Mouse (Mus musculus): ENCODE results near the gene Trmt44. TPM values are rescaled to one million over a fixed set of nuclear protein-coding genes. Genes with fewer than 3 reads are reported as not detected.

Gene Trmt44
- total and polyA plus RNA-seq, 3 experiments, result 6.5 to 7.9 (median 7.5) TPM

- H3K9me3 ChIP-seq (replicated peaks; ENCODE audit: low read length), result no peaks in the 10 kb centered on the region
Observed at GRCm38 (mm10) chr5:35609971-35610370, 35.1 kb upstream of the Trmt44 start.

DNA sequence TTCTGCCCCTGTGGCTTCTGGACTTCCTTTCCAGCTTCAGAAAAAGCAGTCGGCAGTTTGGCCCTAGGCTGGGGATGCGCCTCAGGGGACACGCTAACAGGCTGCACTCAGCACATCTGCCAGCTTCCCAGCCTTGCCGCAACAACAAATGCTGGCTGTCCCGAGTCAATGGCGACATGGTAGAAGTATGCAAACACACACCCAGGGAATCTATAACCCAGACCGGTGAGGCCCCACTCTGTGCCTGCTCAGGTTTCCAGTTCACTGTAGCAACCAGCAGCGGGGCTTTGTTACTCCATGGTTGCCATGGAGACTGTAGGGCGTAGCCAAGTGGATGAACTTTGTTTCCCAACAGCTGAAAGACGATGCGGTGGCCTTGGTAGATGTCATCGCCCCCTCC is 34.5 kb upstream of the Trmt44 start:
- H3K4me2 ChIP-seq (ENCODE audit: insufficient read depth, low read depth, poor library complexity, severe bottlenecking), result no peak overlapping the region
- H3K36me3 ChIP-seq (replicated peaks in 1 of 2; ENCODE audit: control insufficient read depth in 1 of 2, insufficient read depth in 1 of 2, low read length in 1 of 2), result peaks cover 44 to 96% of the 10 kb centered on the region in 2 experiments
- dilution Hi-C loops (cut with MboI; ENCODE audit: extremely low pct_ligation_motif_present, extremely low pct_unique_long_range_greater_than_20kb, low sequenced_read_pairs), result no loop called here
- no peak overlapping the region for H3K27ac ChIP-seq (ENCODE audit: insufficient read depth, low read depth)
- H3K4me1 ChIP-seq (ENCODE audit: control insufficient read depth in 1 of 2, insufficient read depth in 2 of 2), result peaks cover 0 to 19% of the 10 kb centered on the region in 2 experiments; a peak in 2 of 4 replicates
- peak; percentile 53 for DNase-seq (ENCODE audit: extremely low read depth)
- no peak overlapping the region for H3K4me3 ChIP-seq (replicated peaks in 1 of 3; ENCODE audit: low read depth in 2 of 3, low read length in 2 of 3, poor library complexity in 1 of 3)
- no peaks in the 10 kb centered on the region for H3K9me3 ChIP-seq (replicated peaks; ENCODE audit: low read length)
- no peak overlapping the region for H3K9ac ChIP-seq (ENCODE audit: insufficient read depth, low read depth)
- no peak for TF ChIP-seq CHD1 (IDR thresholded peaks at IDR 0.05; ENCODE audit: low read depth, low read length)
- TF ChIP-seq ETS1 (conservative IDR thresholded peaks at IDR 0.05; ENCODE audit: low read depth, low read length), result peak; percentile 38; the same call in 1 of the 2 replicates
- no peaks in the 10 kb centered on the region for H3K79me2 ChIP-seq (replicated peaks; ENCODE audit: control insufficient read depth, extremely low read depth, insufficient read depth, poor library complexity, severe bottlenecking)
- in situ Hi-C loops (cut with MboI; ENCODE audit: low pct_ligation_motif_present, low pct_unique_long_range_greater_than_20kb, low sequenced_read_pairs), result no loop called here
- H3K27me3 ChIP-seq (replicated peaks), result no peaks in the 10 kb centered on the region

More at GRCm38 (mm10) chr5:35609971-35610370, 35.1 kb upstream of the Trmt44 start:
- no peaks in the 10 kb centered on the region for H3K79me2 ChIP-seq (replicated peaks; ENCODE audit: control insufficient read depth, extremely low read depth, insufficient read depth, poor library complexity, severe bottlenecking)
- in situ Hi-C loops (cut with MboI; ENCODE audit: low pct_ligation_motif_present, low pct_unique_long_range_greater_than_20kb, low sequenced_read_pairs) (no loop called here), dilution Hi-C loops (cut with MboI; ENCODE audit: extremely low pct_ligation_motif_present, extremely low pct_unique_long_range_greater_than_20kb, low sequenced_read_pairs) (no loop called here)
- H3K9ac ChIP-seq (ENCODE audit: insufficient read depth, low read depth), result no peak overlapping the region
- H3K36me3 ChIP-seq (replicated peaks in 1 of 2; ENCODE audit: control insufficient read depth in 1 of 2, insufficient read depth in 1 of 2, low read length in 1 of 2), result peaks cover 43 to 94% of the 10 kb centered on the region in 2 experiments
- H3K27ac ChIP-seq (ENCODE audit: insufficient read depth, low read depth), result no peak overlapping the region
- peaks cover 0 to 19% of the 10 kb centered on the region in 2 experiments; a peak in 2 of 4 replicates for H3K4me1 ChIP-seq (ENCODE audit: control insufficient read depth in 1 of 2, insufficient read depth in 2 of 2)
- H3K4me3 ChIP-seq (replicated peaks in 1 of 3; ENCODE audit: low read depth in 2 of 3, low read length in 2 of 3, poor library complexity in 1 of 3), result no peak overlapping the region
- no peaks in the 10 kb centered on the region for H3K27me3 ChIP-seq (replicated peaks)
- no peak overlapping the region for H3K4me2 ChIP-seq (ENCODE audit: insufficient read depth, low read depth, poor library complexity, severe bottlenecking)
- no peak for DNase-seq (ENCODE audit: extremely low read depth)
- TF ChIP-seq POLR2AphosphoS2 (IDR thresholded peaks at IDR 0.05; ENCODE audit: low read depth, low read length), result no peak
- no peak for TF ChIP-seq KAT2A (IDR thresholded peaks at IDR 0.05; ENCODE audit: insufficient replicate concordance, low read length)
- TF ChIP-seq MEF2A (IDR thresholded peaks at IDR 0.05; ENCODE audit: borderline replicate concordance, low read depth, low read length), result no peak
- no peak for TF ChIP-seq MAX (IDR thresholded peaks at IDR 0.05; ENCODE audit: low read length)
- TF ChIP-seq RAD21 (IDR thresholded peaks at IDR 0.05; ENCODE audit: low read depth, low read length), result no peak
- no peak for TF ChIP-seq CTCF (conservative IDR thresholded peaks at IDR 0.05 in 1 of 2, IDR thresholded peaks at IDR 0.05 in 1 of 2; ENCODE audit: low read depth in 2 of 2, low read length in 2 of 2)
- no peak for TF ChIP-seq CHD1 (IDR thresholded peaks at IDR 0.05; ENCODE audit: low read depth, low read length)
- no peak for TF ChIP-seq ETS1 (conservative IDR thresholded peaks at IDR 0.05; ENCODE audit: low read depth, low read length)
- no peak for TF ChIP-seq PAX5 (IDR thresholded peaks at IDR 0.05; ENCODE audit: low read length)
- no peak for TF ChIP-seq POLR2A (IDR thresholded peaks at IDR 0.05; ENCODE audit: low read depth, low read length)
- no peak for TF ChIP-seq SMC3 (IDR thresholded peaks at IDR 0.05; ENCODE audit: low read depth, low read length)
- no peak for TF ChIP-seq JUND (conservative IDR thresholded peaks at IDR 0.05; ENCODE audit: low read depth, low read length)
- no peak for TF ChIP-seq HCFC1 (IDR thresholded peaks at IDR 0.05; ENCODE audit: low read depth, low read length)
- TF ChIP-seq ZNF384 (IDR thresholded peaks at IDR 0.05; ENCODE audit: low read depth, low read length), result no peak
- TF ChIP-seq NRF1 (IDR thresholded peaks at IDR 0.05; ENCODE audit: low read depth, low read length), result no peak
- no peak for TF ChIP-seq USF2 (conservative IDR thresholded peaks at IDR 0.05; ENCODE audit: low read depth, low read length)
- TF ChIP-seq MYC (IDR thresholded peaks at IDR 0.05; ENCODE audit: low read depth, low read length), result no peak
- no peak for TF ChIP-seq CHD2 (IDR thresholded peaks at IDR 0.05; ENCODE audit: low read length)
- no peak for TF ChIP-seq MAFK (IDR thresholded peaks at IDR 0.05; ENCODE audit: insufficient replicate concordance, low read length)
- TF ChIP-seq ZMIZ1 (IDR thresholded peaks at IDR 0.05; ENCODE audit: low read depth, low read length), result no peak
